Mouse (Mus musculus) liver, adult (tissue): ENCODE data around the gene Doc2b.

Source experiments
- GATA4 ChIP-seq: IDR thresholded peaks from 2 replicates; pipeline ENCODE4 v1.6.1; 2014; ENCODE audit warnings: mild to moderate bottlenecking, low read length; ENCODE audit not compliant: insufficient replicate concordance

The Doc2b gene

GRCm38 (mm10) chr11:75801771-75802550, 6.1 kb upstream of the Doc2b start:
- no peak for TF ChIP-seq GATA4

GRCm38 (mm10) chr11:75801369-75801768, 5.5 kb upstream of the Doc2b start:
- no peak for TF ChIP-seq GATA4

- no peak for TF ChIP-seq GATA4
Measured at GRCm38 (mm10) chr11:75796536-75797246, 842 bp upstream of the Doc2b start.

GRCm38 (mm10) chr11:75795321-75795636, 570 bp downstream of the Doc2b start:
- TF ChIP-seq GATA4, result no peak

GRCm38 (mm10) chr11:75794602-75795320, 1.1 kb downstream of the Doc2b start:
- TF ChIP-seq GATA4, result no peak

GRCm38 (mm10) chr11:75793351-75793750, 2.5 kb downstream of the Doc2b start:
- no peak for TF ChIP-seq GATA4

GRCm38 (mm10) chr11:75792535-75792934, 3.3 kb downstream of the Doc2b start:
- no peak for TF ChIP-seq GATA4

- TF ChIP-seq GATA4, result no peak
Measured at GRCm38 (mm10) chr11:75785897-75786296, 10.0 kb downstream of the Doc2b start.

GRCm38 (mm10) chr11:75783799-75784198, 12.1 kb downstream of the Doc2b start:
- TF ChIP-seq GATA4, result no peak

- no peak for TF ChIP-seq GATA4
Measured at GRCm38 (mm10) chr11:75781919-75782318, 13.9 kb downstream of the Doc2b start.

GRCm38 (mm10) chr11:75775919-75776318, 19.9 kb downstream of the Doc2b start:
- no peak for TF ChIP-seq GATA4

GRCm38 (mm10) chr11:75772562-75772961, 23.3 kb downstream of the Doc2b start:
- TF ChIP-seq GATA4, result no peak

GRCm38 (mm10) chr11:75769206-75769605, 26.6 kb downstream of the Doc2b start:
- TF ChIP-seq GATA4, result no peak

- TF ChIP-seq GATA4, result no peak
Measured at GRCm38 (mm10) chr11:75768091-75768989, 27.5 kb downstream of the Doc2b start.

GRCm38 (mm10) chr11:75767014-75767413, 28.8 kb downstream of the Doc2b start:
- no peak for TF ChIP-seq GATA4
